Mouse (Mus musculus) kidney, postnatal 14 days (tissue): ENCODE measurements around the gene Gabpb2.
A peak's percentile ranks its signal among the peaks of the same experiment; 100 is the strongest.

ENCODE experiments used
- DNase-seq: peaks from one replicate; pipeline ENCODE4 v3.0.0; 2022; ENCODE audit warnings: mixed read lengths

Gabpb2 gene

GRCm38 (mm10) chr3:95217255-95218134 lies at the start of gene Gabpb2:
TSS of gene Gabpb2 (minus strand) at chr3:95217916.
- peak; percentile 97 for DNase-seq

- DNase-seq = no peak
These were observed 48.3 kb upstream of the Gabpb2 start for GRCm38 (mm10) chr3:95266052-95266451.

GRCm38 (mm10) chr3:95264724-95265123 lies 47.0 kb upstream of the Gabpb2 start:
- no peak for DNase-seq

- DNase-seq = peak; percentile 88
These were observed 45.5 kb upstream of the Gabpb2 start for GRCm38 (mm10) chr3:95263089-95263739.

- no peak for DNase-seq
These were observed 44.3 kb upstream of the Gabpb2 start for GRCm38 (mm10) chr3:95261975-95262374.

GRCm38 (mm10) chr3:95256931-95257330 lies 39.2 kb upstream of the Gabpb2 start:
- no peak for DNase-seq

GRCm38 (mm10) chr3:95250783-95251424 lies 33.2 kb upstream of the Gabpb2 start, which contains the start of gene Bnipl:
TSS of gene Bnipl (minus strand) at chr3:95251193.
- no peak for DNase-seq

GRCm38 (mm10) chr3:95250361-95250760 lies 32.6 kb upstream of the Gabpb2 start:
- DNase-seq = no peak

GRCm38 (mm10) chr3:95247660-95248336 lies 30.1 kb upstream of the Gabpb2 start:
- no peak for DNase-seq

- DNase-seq = peak; percentile 69
These were observed 28.9 kb upstream of the Gabpb2 start for GRCm38 (mm10) chr3:95246465-95247231.

GRCm38 (mm10) chr3:95243086-95243485 lies 25.4 kb upstream of the Gabpb2 start:
- DNase-seq = no peak

- DNase-seq = no peak
These were observed 23.8 kb upstream of the Gabpb2 start, which contains the start of gene Gm128 for GRCm38 (mm10) chr3:95241498-95241897. TSS of gene Gm128 (minus strand) at chr3:95241598.

GRCm38 (mm10) chr3:95240900-95241299 lies 23.2 kb upstream of the Gabpb2 start:
- no peak for DNase-seq

- DNase-seq = no peak
These were observed 22.3 kb upstream of the Gabpb2 start for GRCm38 (mm10) chr3:95239971-95240370.

- DNase-seq = no peak
These were observed 21.3 kb upstream of the Gabpb2 start for GRCm38 (mm10) chr3:95239022-95239421.

GRCm38 (mm10) chr3:95237541-95238099 lies 19.9 kb upstream of the Gabpb2 start:
- DNase-seq = no peak

GRCm38 (mm10) chr3:95235386-95236301 lies 17.9 kb upstream of the Gabpb2 start:
- no peak for DNase-seq

GRCm38 (mm10) chr3:95233303-95233980 lies 15.7 kb upstream of the Gabpb2 start:
- peak; percentile 41 for DNase-seq

- DNase-seq = peak; percentile 72
These were observed 15.1 kb upstream of the Gabpb2 start for GRCm38 (mm10) chr3:95232771-95233170.
